Mouse (Mus musculus) neutrophil, adult 5-6 weeks (primary cell): Measurements from ENCODE around the gene Donson. TPM values are rescaled to one million over a fixed set of nuclear protein-coding genes. Genes with fewer than 3 reads are reported as not detected.
A peak's percentile ranks its signal among the peaks of the same experiment; 100 is the strongest.

Experiments
- ATAC-seq: fragments of 151-379, 151-347 bp; 2 replicates; pipeline ENCODE4 v1.8.0; 2017; ENCODE audit warnings: mild to moderate bottlenecking, moderate TSS enrichment; ENCODE audit not compliant: insufficient number of reproducible peaks, poor library complexity, low FRiP score, severe bottlenecking; ENCODE audit errors: extremely low read depth
- total RNA-seq: library from RNA; stranded (forward); fragments of 200-1000 nt; gene quantifications from 2 replicates; pipeline ENCODE4 v1.2.3, GENCODE M21; 2017

Gene Donson
- total RNA-seq, 1 experiment from 2014 or later: 81.0 TPM

- ATAC-seq: no peak
These were observed 6.7 kb upstream of the Donson start for GRCm38 (mm10) chr16:91695108-91695755.

- peak; percentile 88 for ATAC-seq
These were observed 6.0 kb upstream of the Donson start for GRCm38 (mm10) chr16:91694455-91695084.

- no peak for ATAC-seq
These were observed 1.2 kb upstream of the Donson start for GRCm38 (mm10) chr16:91689791-91690190.

GRCm38 (mm10) chr16:91688023-91688618 lies 449 bp downstream of the Donson start:
- no peak for ATAC-seq

- no peak for ATAC-seq
These were observed 2.2 kb downstream of the Donson start for GRCm38 (mm10) chr16:91686369-91686768.

- peak; percentile 87 for ATAC-seq
These were observed 3.0 kb downstream of the Donson start for GRCm38 (mm10) chr16:91685526-91685925.

- no peak for ATAC-seq
These were observed 7.9 kb downstream of the Donson start for GRCm38 (mm10) chr16:91680656-91681055.

GRCm38 (mm10) chr16:91678147-91678911 lies 10.2 kb downstream of the Donson start:
- ATAC-seq: no peak

GRCm38 (mm10) chr16:91674500-91674899 lies 14.1 kb downstream of the Donson start:
- no peak for ATAC-seq

- no peak for ATAC-seq
These were observed 24.8 kb downstream of the Donson start for GRCm38 (mm10) chr16:91663795-91664194.

GRCm38 (mm10) chr16:91662336-91662735 lies 26.2 kb downstream of the Donson start:
- no peak for ATAC-seq

GRCm38 (mm10) chr16:91661397-91661796 lies 27.2 kb downstream of the Donson start:
- no peak for ATAC-seq

GRCm38 (mm10) chr16:91659798-91660197 lies 28.8 kb downstream of the Donson start:
- ATAC-seq: no peak

- ATAC-seq: no peak
These were observed 30.1 kb downstream of the Donson start for GRCm38 (mm10) chr16:91658471-91658870.

- ATAC-seq: no peak
These were observed 31.3 kb downstream of the Donson start for GRCm38 (mm10) chr16:91657285-91657684.

- ATAC-seq: no peak
These were observed 33.3 kb downstream of the Donson start for GRCm38 (mm10) chr16:91655285-91655684.

GRCm38 (mm10) chr16:91652191-91652590 lies 36.4 kb downstream of the Donson start:
- ATAC-seq: no peak

- no peak for ATAC-seq
These were observed 38.8 kb downstream of the Donson start for GRCm38 (mm10) chr16:91649781-91650180.

GRCm38 (mm10) chr16:91649246-91649645 lies 39.3 kb downstream of the Donson start:
- no peak for ATAC-seq

- no peak for ATAC-seq
These were observed 40.4 kb downstream of the Donson start for GRCm38 (mm10) chr16:91648220-91648550.
